ENCODE assay signal across 1 mouse cellular context in the genomic region with DNA sequence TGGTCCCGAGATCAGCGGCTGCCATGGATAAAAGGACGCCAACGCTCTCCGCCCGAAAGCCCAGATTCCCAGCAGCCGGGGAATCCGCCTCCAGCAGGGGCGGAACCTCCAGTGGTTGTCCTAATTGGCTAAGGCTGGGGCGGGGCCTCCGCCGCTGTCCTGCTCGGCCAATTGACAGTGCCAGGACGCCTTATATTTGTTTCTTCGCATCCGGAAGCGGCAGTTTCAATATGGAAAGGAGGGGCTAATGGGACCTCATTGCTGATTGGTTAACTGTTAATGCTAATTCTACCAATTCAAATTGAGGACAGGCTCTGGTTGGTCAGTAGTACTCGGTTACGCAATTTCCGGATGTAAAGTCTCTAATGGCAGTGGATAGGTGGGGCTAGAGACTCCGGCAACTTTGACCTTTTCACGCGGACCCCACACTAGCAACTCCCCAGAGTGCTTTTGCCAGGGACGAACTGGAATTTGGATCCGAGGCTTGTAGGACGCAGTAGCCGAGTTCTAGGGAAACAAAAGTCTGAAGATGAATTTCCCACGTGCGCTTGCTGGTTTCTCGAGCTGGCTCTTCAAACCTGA.
A peak's percentile ranks its signal among the peaks of the same experiment; 100 is the strongest.
TF ChIP-seq lines count a peak whose summit lies in the region.

A gene (minus strand): TSS at position 367 of the 582 bp plus-strand sequence.
A gene (plus strand): TSS at position 530 of the 582 bp plus-strand sequence.

TF ChIP-seq in MEL, 35 proteins besides CTCF, POLR2A, EP300 and RAD21 (continued from another document):
- TF ChIP-seq RCOR1 (IDR thresholded peaks at IDR 0.05; ENCODE audit: low read depth, low read length) (no peak), CHD2 (IDR thresholded peaks at IDR 0.05; ENCODE audit: low read length) (peak; percentile 22; the same call in 1 of the 2 replicates), HCFC1 (IDR thresholded peaks at IDR 0.05; ENCODE audit: low read depth, low read length) (peak; percentile 81)
